Mouse (Mus musculus): ENCODE measurements at regions not wholly inside any gene's neighbourhood (a gene's known extent, or its start where the extent isn't known, plus 50 kb on each side); places are given as distances from the start of the nearest gene placed in this dataset.

- peak in 1 of 2 experiments; percentile 12 for DNase-seq
These were observed 81.3 kb downstream of the Hsd17b3 start for GRCm38 (mm10) chr13:64007688-64008087.

- DNase-seq, result no peak
These were observed 86.0 kb downstream of the Hsd17b3 start for GRCm38 (mm10) chr13:64002945-64003459.

- DNase-seq, result no peak
These were observed 88.7 kb downstream of the Hsd17b3 start for GRCm38 (mm10) chr13:64000303-64000702.

- DNase-seq, result no peak
These were observed 90.4 kb downstream of the Hsd17b3 start for GRCm38 (mm10) chr13:63998647-63999046.

- no peak for DNase-seq
These were observed 95.1 kb downstream of the Hsd17b3 start for GRCm38 (mm10) chr13:63993857-63994477.

- DNase-seq, result no peak
These were observed 96.0 kb downstream of the Hsd17b3 start for GRCm38 (mm10) chr13:63992989-63993388.

- DNase-seq, result peak in 1 of 2 experiments; percentile 13
These were observed 98.5 kb downstream of the Hsd17b3 start for GRCm38 (mm10) chr13:63990480-63990958.

GRCm38 (mm10) chr13:63989769-63990168 is 99.3 kb downstream of the Hsd17b3 start:
- DNase-seq, result peak in 1 of 2 experiments; percentile 5

GRCm38 (mm10) chr13:63988263-63988662 is 100.8 kb downstream of the Hsd17b3 start:
- no peak for DNase-seq

GRCm38 (mm10) chr13:63986681-63987080 is 102.3 kb downstream of the Hsd17b3 start:
- peak; percentile 18 to 44 for DNase-seq

GRCm38 (mm10) chr13:63985590-63985989 is 103.4 kb downstream of the Hsd17b3 start:
- no peak for DNase-seq

GRCm38 (mm10) chr13:63985086-63985485 is 103.9 kb downstream of the Hsd17b3 start:
- DNase-seq, result no peak

- no peak for DNase-seq
These were observed 108.9 kb downstream of the Hsd17b3 start for GRCm38 (mm10) chr13:63980012-63980691.

GRCm38 (mm10) chr13:63979581-63979980 is 109.4 kb downstream of the Hsd17b3 start:
- no peak for DNase-seq

GRCm38 (mm10) chr13:63969907-63970306 is 119.1 kb downstream of the Hsd17b3 start:
- DNase-seq, result no peak

- DNase-seq, result no peak
These were observed 120.4 kb downstream of the Hsd17b3 start for GRCm38 (mm10) chr13:63968623-63969022.

GRCm38 (mm10) chr13:63957098-63957497 is 131.9 kb downstream of the Hsd17b3 start:
- DNase-seq, result peak; percentile 74 to 85

- no peak for DNase-seq
These were observed 134.7 kb downstream of the Hsd17b3 start for GRCm38 (mm10) chr13:63954305-63954704.

GRCm38 (mm10) chr13:63951922-63952734 is 136.9 kb downstream of the Hsd17b3 start:
- DNase-seq, result peak; percentile 41 to 64

GRCm38 (mm10) chr13:63951136-63951535 is 136.1 kb downstream of the Ercc6l2 start:
- no peak for DNase-seq
